Mouse (Mus musculus) colon, adult 2 months (tissue): Measurements from ENCODE around the gene Hmcn1. TPM values are rescaled to one million over a fixed set of nuclear protein-coding genes. Genes with fewer than 3 reads are reported as not detected.

Experiments used
- polyA plus RNA-seq: library from polyadenylated mRNA; depleted of rRNA; stranded (reverse); fragments of >200 nt; gene quantifications from 2 replicates; pipeline ENCODE4 v1.2.3, GENCODE M21; 2012; rRNA removed

The Hmcn1 gene
- 2.2 and 5.2 TPM in 2 replicates for polyA plus RNA-seq

DNA sequence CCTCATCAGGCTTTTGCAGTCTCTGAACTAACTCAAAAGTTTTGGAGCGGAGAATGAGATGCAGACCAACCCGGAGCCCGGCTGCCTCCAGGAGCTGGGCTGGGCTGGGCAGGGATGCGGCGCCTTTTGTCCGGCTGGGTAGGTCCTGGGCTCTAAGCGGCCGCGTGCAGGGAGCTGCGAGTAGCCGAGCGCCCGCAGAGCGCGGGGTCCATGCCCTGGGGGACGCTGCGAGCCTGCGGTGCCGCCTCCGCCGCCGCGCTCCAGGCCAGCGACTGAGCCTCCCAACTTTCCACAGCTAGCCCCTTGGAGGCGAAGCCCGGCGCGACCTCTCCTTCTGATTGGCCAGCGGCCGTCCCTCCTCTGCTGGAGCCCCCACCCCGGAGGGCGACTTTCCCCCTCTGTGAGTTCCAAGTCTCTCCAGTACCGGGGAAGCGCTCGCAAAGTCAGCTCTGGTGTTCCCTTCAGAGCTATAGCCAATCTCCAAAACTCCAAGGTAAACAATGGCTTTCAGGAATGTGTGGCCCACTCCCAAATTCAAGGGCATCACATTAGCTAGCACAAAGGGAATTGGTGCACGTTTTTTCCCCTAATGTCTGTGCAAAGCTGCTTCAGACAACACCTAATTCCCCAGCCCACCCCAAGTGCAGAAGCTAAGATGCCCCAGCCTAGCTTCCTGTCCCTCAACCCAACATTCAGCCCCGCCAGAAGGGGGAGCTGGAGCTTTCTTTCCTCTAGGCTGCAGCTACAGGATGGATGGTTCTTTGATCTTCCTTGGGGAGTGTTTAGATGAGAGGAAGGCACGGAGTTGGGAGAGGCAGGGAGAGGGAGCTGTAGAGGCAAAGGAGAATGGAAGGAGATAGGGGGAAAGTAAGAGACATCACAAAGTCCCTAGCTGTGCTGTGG is at the start of gene Hmcn1:
Gene Hmcn1 (minus strand): TSS at position 274 of the 903 bp plus-strand sequence.

Other genes with a start within 250 kb of the Hmcn1 start
- 0.14 and 0.28 TPM in 2 replicates for gene Gm47985, start 189.1 kb upstream of the Hmcn1 start, polyA plus RNA-seq
- gene Gm8947, start 198.9 kb upstream of the Hmcn1 start, polyA plus RNA-seq = 0.13 and 0.24 TPM in 2 replicates
- gene Gm47995, start 205.0 kb upstream of the Hmcn1 start, polyA plus RNA-seq = 0.35 and 0.45 TPM in 2 replicates
- 0.61 TPM in 1 of 2 replicates, not detected in the other for gene 3110040M04Rik, start 210.7 kb upstream of the Hmcn1 start, polyA plus RNA-seq
- not detected in 2 replicates for gene Gm47996, start 216.7 kb upstream of the Hmcn1 start, polyA plus RNA-seq